Mouse (Mus musculus) embryonic facial prominence, embryonic 15.5 days (tissue): ENCODE results near the gene Galnt17. TPM values are rescaled to one million over a fixed set of nuclear protein-coding genes. Genes with fewer than 3 reads are reported as not detected.
A peak's percentile ranks its signal among the peaks of the same experiment; 100 is the strongest.

Source experiments
- ATAC-seq: fragments of 200-750 bp; cut with Nextera tagmentation; 2 replicates; pipeline ENCODE4 v1.8.0; 2017; ENCODE audit warnings: low read depth, moderate TSS enrichment; ENCODE audit not compliant: insufficient number of reproducible peaks, low FRiP score, low TSS enrichment
- H3K27ac ChIP-seq: fragments of 300-500 bp; sonication (generic); replicated peaks from 2 replicates; pipeline ENCODE4 v1.5.1; 2015; ENCODE audit warnings: mild to moderate bottlenecking, inconsistent platforms
- H3K27me3 ChIP-seq: fragments of 300-500 bp; sonication (generic); 2 replicates; pipeline ENCODE4 v1.6.1; 2015; ENCODE audit warnings: inconsistent platforms
- H3K36me3 ChIP-seq: fragments of 300-500 bp; sonication (generic); 2 replicates; pipeline ENCODE4 v1.6.1; 2015; ENCODE audit warnings: mild to moderate bottlenecking, inconsistent platforms
- H3K4me1 ChIP-seq: fragments of 300-500 bp; sonication (generic); 2 replicates; pipeline ENCODE4 v1.6.1; 2015; ENCODE audit warnings: inconsistent platforms
- H3K4me2 ChIP-seq: fragments of 300-500 bp; sonication (generic); replicated peaks from 2 replicates; pipeline ENCODE4 v1.6.1; 2015; ENCODE audit warnings: mild to moderate bottlenecking, inconsistent platforms
- H3K4me3 ChIP-seq: fragments of 300-500 bp; sonication (generic); replicated peaks from 2 replicates; pipeline ENCODE4 v1.5.1; 2015; ENCODE audit warnings: mild to moderate bottlenecking, inconsistent platforms
- H3K9ac ChIP-seq: fragments of 300-500 bp; sonication (generic); 2 replicates; pipeline ENCODE4 v1.6.1; 2015; ENCODE audit warnings: inconsistent platforms
- H3K9me3 ChIP-seq: fragments of 300-500 bp; sonication (generic); replicated peaks from 2 replicates; pipeline ENCODE4 v1.6.1; 2016; ENCODE audit warnings: inconsistent platforms
- WGBS: fragments of 180-500 bp; shearing (Covaris S2); methylation state at CpG from one replicate; pipeline ENCODE4 v1.1.7; 2015; 5-methylcytosine and 5-hydroxymethylcytosine counted together
- polyA plus RNA-seq: library from polyadenylated mRNA; unstranded; fragments of >200 nt; fragmentation: Nextera tagmentation; extraction: Ambion mirVana; gene quantifications from 2 replicates; pipeline ENCODE4 v1.2.1, GENCODE M21; 2015

Gene Galnt17
- polyA plus RNA-seq, 1 experiment from 2014 or later = 4.7 TPM

DNA sequence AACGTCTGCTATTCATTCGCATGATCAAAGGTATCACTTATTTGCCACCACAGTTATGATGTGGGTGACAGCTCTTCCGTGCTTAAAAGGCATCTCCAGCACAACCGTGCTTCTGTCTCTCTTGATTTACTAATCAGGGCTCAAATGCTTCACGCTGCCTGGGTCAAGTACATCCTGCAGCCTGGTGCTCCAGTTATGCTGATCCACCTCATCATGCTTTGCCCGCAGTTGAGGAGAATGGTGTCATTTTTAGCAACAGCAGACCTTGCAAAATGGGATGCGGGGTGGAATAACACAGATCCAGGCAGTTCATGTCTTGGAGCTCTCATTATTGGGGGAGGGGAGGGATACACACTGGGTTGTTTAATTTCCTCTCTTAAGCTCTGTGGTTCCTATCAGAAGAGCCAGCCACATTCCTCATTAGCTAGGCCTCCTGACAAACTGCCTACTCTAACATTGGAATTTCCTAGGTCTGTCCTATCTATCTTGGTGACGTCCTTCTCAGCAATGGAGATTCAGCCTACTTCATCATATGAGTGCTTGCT is 187.9 kb downstream of the Galnt17 start:
- H3K4me2 ChIP-seq = no peak overlapping the region
- H3K9ac ChIP-seq = no peak overlapping the region
- no peak overlapping the region for H3K27ac ChIP-seq
- no peaks in the 10 kb centered on the region for H3K27me3 ChIP-seq
- H3K4me1 ChIP-seq = 0 out of 2 replicates have a peak, but pooled peaks cover 3% of the 10 kb centered on the region
- no peak overlapping the region for H3K4me3 ChIP-seq
- 60% methylated on average over 8 of the region's 8 CpGs for WGBS
- no peak for ATAC-seq
- H3K9me3 ChIP-seq = no peaks in the 10 kb centered on the region
- H3K36me3 ChIP-seq = no peaks in the 10 kb centered on the region

- 56% methylated on average over 4 of the region's 4 CpGs for WGBS
- no peak overlapping the region for H3K4me3 ChIP-seq
- H3K4me1 ChIP-seq = 0 out of 2 replicates have a peak, but pooled peaks cover 3% of the 10 kb centered on the region
- no peak for ATAC-seq
- H3K27ac ChIP-seq = no peak overlapping the region
- H3K27me3 ChIP-seq = no peaks in the 10 kb centered on the region
- no peak overlapping the region for H3K4me2 ChIP-seq
- no peaks in the 10 kb centered on the region for H3K9me3 ChIP-seq
- no peaks in the 10 kb centered on the region for H3K36me3 ChIP-seq
- H3K9ac ChIP-seq = no peak overlapping the region
These were observed 188.4 kb downstream of the Galnt17 start for GRCm38 (mm10) chr5:131119896-131120295.

DNA sequence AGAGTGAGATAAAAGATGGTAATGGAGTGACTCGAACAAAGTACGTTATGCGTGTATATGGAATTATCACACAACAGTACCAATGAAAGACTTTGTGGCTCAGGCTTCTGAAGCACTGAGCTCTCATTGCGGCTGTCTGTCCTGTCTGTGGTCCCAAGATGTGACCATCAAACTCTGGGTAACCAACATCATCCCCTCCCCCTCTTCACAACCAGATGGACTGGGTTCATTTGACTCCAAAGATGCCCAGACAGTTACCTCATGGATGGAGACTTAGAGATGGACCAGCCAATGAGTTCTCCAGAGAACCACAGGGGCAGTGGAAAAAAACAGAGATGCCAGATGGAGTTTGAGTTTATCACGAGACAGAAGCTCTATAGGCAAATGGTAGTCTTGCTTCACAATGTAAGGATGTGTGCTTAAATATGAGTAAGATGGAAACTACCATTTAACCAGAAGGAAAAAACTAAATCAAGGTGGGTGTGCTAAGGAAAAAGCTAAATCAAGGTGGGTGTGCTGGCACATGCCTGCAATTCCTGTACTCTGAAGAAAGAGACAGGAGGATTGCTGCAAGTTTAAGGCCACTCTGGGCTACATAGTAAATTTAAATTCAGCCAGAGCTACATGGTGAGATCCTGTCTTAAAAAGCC is 190.8 kb downstream of the Galnt17 start:
- WGBS = 90% methylated on average over 5 of the region's 5 CpGs
- H3K4me1 ChIP-seq = 0 out of 2 replicates have a peak, but pooled peaks cover 3% of the 10 kb centered on the region
- ATAC-seq = no peak

GRCm38 (mm10) chr5:131113850-131114470 is 194.3 kb downstream of the Galnt17 start:
- ATAC-seq = no peak
- H3K9ac ChIP-seq = no peak overlapping the region
- H3K4me1 ChIP-seq = no peaks in the 10 kb centered on the region
- no peak overlapping the region for H3K27ac ChIP-seq
- no peaks in the 10 kb centered on the region for H3K36me3 ChIP-seq
- H3K4me2 ChIP-seq = no peak overlapping the region
- H3K9me3 ChIP-seq = no peaks in the 10 kb centered on the region
- H3K4me3 ChIP-seq = no peak overlapping the region
- WGBS = 70% methylated on average over 5 of the region's 5 CpGs
- no peaks in the 10 kb centered on the region for H3K27me3 ChIP-seq

More for the DNA sequence above, 190.8 kb downstream of the Galnt17 start:
- Histone ChIP-seq H3K36me3 (no peaks in the 10 kb centered on the region), H3K4me3 (no peak overlapping the region), H3K9ac (no peak overlapping the region), H3K27ac (no peak overlapping the region), H3K4me2 (no peak overlapping the region), H3K9me3 (no peaks in the 10 kb centered on the region), H3K27me3 (no peaks in the 10 kb centered on the region)

DNA sequence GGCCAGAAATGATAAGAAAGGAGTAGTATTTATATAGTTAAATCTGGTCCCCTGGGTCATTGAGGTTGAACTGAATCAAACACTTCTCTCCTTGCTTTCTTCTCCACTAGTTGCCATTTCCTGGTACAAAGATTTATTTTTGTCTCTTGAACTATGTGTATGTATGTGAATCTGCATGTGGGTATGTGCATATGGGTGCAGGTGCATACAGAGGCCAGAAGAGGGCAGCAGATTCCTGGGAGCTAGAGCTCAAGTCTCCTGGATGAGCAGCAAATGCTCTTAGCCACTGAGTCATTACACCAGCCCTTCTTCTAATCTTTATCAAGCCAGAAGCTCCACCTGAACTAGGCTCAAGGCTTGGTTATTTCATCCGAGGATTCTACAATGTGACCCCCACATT is 201.1 kb downstream of the Galnt17 start:
- 93% methylated on average over 1 of the region's 1 CpGs for WGBS
- Histone ChIP-seq H3K4me1 (no peaks in the 10 kb centered on the region), H3K9ac (no peak overlapping the region), H3K4me3 (no peak overlapping the region), H3K36me3 (no peaks in the 10 kb centered on the region), H3K4me2 (no peak overlapping the region), H3K9me3 (no peaks in the 10 kb centered on the region), H3K27me3 (no peaks in the 10 kb centered on the region), H3K27ac (no peak overlapping the region)
- no peak for ATAC-seq

DNA sequence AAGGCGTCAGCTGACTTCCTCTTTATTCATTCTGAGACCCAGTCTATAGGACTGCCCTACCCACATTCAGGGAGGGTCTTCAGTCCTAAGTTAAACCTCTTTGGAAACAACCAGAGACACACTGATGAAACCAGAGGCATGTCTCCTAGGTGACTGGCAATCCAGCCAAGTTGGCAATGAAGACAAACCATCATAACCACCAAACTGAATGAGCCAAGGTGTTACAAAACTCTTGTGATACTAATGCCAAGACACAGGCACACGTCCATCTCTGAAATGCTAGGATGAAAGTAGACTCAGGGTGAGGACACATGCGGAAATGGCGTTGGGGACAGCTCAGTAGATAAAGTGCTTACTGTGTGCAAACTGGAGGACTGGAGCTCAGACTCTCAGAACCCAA is 211.5 kb downstream of the Galnt17 start:
- H3K4me3 ChIP-seq = no peak overlapping the region
- H3K27me3 ChIP-seq = no peaks in the 10 kb centered on the region
- H3K9me3 ChIP-seq = no peaks in the 10 kb centered on the region; the same call in 1 of the 2 replicates
- no peaks in the 10 kb centered on the region for H3K4me1 ChIP-seq
- H3K4me2 ChIP-seq = no peak overlapping the region
- no peak for ATAC-seq
- no peaks in the 10 kb centered on the region for H3K36me3 ChIP-seq
- H3K27ac ChIP-seq = no peak overlapping the region
- H3K9ac ChIP-seq = no peak overlapping the region
- 91% methylated on average over 4 of the region's 4 CpGs for WGBS

DNA sequence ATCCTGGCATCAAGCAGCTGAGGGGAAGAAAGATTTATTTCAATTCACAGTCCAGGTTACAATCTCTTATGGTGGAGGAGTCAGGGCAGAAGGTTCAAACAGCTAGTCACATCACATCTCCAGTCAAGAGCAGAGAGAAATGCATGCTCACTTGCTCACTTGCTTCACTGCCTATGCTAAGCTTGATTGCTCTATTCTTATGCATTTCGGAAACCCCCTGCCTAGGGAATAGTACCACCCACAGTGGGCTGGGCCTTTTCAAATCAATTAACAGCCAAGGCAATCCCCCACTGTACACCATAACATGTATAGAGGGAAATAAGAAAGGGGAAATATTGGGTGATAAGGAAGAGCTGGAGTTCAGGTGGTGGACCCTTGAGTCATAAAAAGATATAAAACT is 212.7 kb downstream of the Galnt17 start:
- no peak for ATAC-seq
- H3K9me3 ChIP-seq = no peaks in the 10 kb centered on the region; the same call in 1 of the 2 replicates
- H3K4me3 ChIP-seq = no peak overlapping the region
- H3K9ac ChIP-seq = no peak overlapping the region
- no peak overlapping the region for H3K4me2 ChIP-seq
- no peak overlapping the region for H3K27ac ChIP-seq
- H3K36me3 ChIP-seq = no peaks in the 10 kb centered on the region
- 98% methylated on average over 1 of the region's 1 CpGs for WGBS
- no peaks in the 10 kb centered on the region for H3K4me1 ChIP-seq
- no peaks in the 10 kb centered on the region for H3K27me3 ChIP-seq

GRCm38 (mm10) chr5:131094771-131095170 is 213.5 kb downstream of the Galnt17 start:
- no peak overlapping the region for H3K9ac ChIP-seq
- H3K4me1 ChIP-seq = peaks cover 3% of the 10 kb centered on the region; the same call in 1 of the 2 replicates
- WGBS = 56% methylated on average over 1 of the region's 1 CpGs
- H3K4me3 ChIP-seq = no peak overlapping the region
- H3K27me3 ChIP-seq = no peaks in the 10 kb centered on the region
- H3K27ac ChIP-seq = no peak overlapping the region
- H3K9me3 ChIP-seq = no peaks in the 10 kb centered on the region; the same call in 1 of the 2 replicates
- ATAC-seq = no peak
- no peaks in the 10 kb centered on the region for H3K36me3 ChIP-seq
- H3K4me2 ChIP-seq = no peak overlapping the region

DNA sequence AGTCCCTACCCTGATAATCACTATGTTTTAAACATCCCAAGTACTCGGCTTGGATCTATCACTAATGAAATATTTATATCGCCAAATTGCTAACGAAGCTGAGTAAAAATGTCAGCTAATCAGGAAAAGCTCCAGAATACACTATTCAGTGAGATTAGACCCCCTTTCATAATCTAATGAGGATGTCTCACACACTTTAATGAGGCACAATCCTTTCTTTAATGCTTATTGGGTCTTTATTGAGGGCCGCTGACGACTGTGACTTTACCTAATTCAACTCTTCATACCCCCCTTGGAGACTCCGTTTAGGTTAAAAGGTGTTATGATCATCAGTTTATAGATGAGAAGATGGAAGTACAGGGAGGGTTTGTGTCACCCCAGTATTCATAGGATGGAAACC is 214.2 kb downstream of the Galnt17 start:
- ATAC-seq = no peak
- H3K27ac ChIP-seq = no peak overlapping the region
- peaks cover 7% of the 10 kb centered on the region for H3K4me1 ChIP-seq
- no peaks in the 10 kb centered on the region for H3K27me3 ChIP-seq
- no peak overlapping the region for H3K4me2 ChIP-seq
- no peaks in the 10 kb centered on the region for H3K36me3 ChIP-seq
- H3K4me3 ChIP-seq = no peak overlapping the region
- no peak overlapping the region for H3K9ac ChIP-seq
- H3K9me3 ChIP-seq = no peaks in the 10 kb centered on the region; the same call in 1 of the 2 replicates
- 80% methylated on average over 6 of the region's 6 CpGs for WGBS

GRCm38 (mm10) chr5:131089876-131090275 is 218.4 kb downstream of the Galnt17 start:
- no peaks in the 10 kb centered on the region for H3K27me3 ChIP-seq
- no peak overlapping the region for H3K9ac ChIP-seq
- ATAC-seq = peak; percentile 72
- no peak overlapping the region for H3K4me3 ChIP-seq
- no peak overlapping the region for H3K27ac ChIP-seq
- WGBS = 26% methylated on average over 8 of the region's 8 CpGs
- no peak overlapping the region for H3K4me2 ChIP-seq
- no peaks in the 10 kb centered on the region for H3K36me3 ChIP-seq
- peaks cover 15% of the 10 kb centered on the region for H3K4me1 ChIP-seq
- H3K9me3 ChIP-seq = no peaks in the 10 kb centered on the region

GRCm38 (mm10) chr5:131088866-131089265 is 219.4 kb downstream of the Galnt17 start:
- no peak for ATAC-seq
- Histone ChIP-seq H3K4me2 (peak overlapping the region; percentile 19; the same call in 1 of the 2 replicates), H3K4me1 (peaks cover 15% of the 10 kb centered on the region), H3K9ac (no peak overlapping the region), H3K27ac (no peak overlapping the region), H3K36me3 (no peaks in the 10 kb centered on the region), H3K4me3 (no peak overlapping the region), H3K27me3 (no peaks in the 10 kb centered on the region), H3K9me3 (no peaks in the 10 kb centered on the region)
- 36% methylated on average over 11 of the region's 11 CpGs for WGBS
